Comparison of ENCODE assay signal across 7 mouse cellular contexts in the genomic region with DNA sequence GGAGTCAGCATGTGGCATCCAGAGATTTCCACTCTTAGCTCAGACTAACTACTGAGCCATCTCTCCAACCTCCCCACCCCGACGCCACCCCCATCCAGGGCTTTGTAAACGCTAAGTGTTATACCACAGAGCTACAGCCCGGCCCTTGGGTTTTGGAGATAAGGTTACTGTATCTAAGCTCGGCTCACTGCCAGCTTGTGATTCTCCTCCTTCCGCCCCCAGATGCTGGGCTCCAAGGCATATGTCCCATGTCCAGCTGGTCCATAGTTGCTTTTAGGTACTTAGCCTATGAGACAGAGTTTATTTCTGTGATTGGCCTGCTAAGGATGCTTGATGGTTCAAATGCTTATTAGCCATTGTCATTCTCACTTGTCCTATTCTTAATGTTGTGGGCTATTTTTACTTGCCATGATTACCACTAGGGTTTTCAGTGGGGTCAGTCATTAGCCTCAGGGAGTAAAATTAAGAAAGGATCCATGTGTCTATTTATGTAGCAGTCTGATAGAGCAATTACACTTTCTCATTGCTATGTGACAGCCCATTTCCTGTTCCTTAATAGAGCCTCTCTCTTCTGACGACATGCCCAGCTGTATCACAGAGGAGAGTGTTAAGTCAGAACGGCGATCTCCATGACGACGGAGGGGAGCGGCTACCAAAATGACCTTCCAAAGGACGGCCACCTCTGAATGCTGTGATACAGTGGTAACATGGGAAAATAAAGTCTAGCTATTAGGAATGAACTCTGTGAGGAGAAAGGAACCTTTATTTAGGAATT. TPM values are rescaled to one million over a fixed set of nuclear protein-coding genes. Genes with fewer than 3 reads are reported as not detected.
DNase-seq lines count a peak whose midpoint lies in the region; ATAC-seq lines count a peak whose summit lies in the region.

No protein-coding gene starts in this region.

- 71% methylated on average over 13 of the region's 13 CpGs for WGBS in forebrain, embryonic 16.5 days

- ATAC-seq in forebrain, embryonic 16.5 days, result peak; percentile 34; the same call in 1 of the 2 replicates

- DNase-seq in ovary, postnatal 36 days (ENCODE audit: low spot score), result peak; percentile 28
- DNase-seq in ovary, postnatal 14 days (ENCODE audit: low spot score), result no peak
- peak; percentile 18 to 46 for DNase-seq in kidney, postnatal 25 days
- DNase-seq in retina, postnatal 1 day, result no peak
- no peak for DNase-seq in gastrocnemius, postnatal 10 days
- DNase-seq in Muller cell, postnatal 12 days (ENCODE audit: inconsistent ontology term), result no peak

- H3K4me1 ChIP-seq in forebrain, embryonic 16.5 days (replicated peaks; ENCODE audit: control insufficient read depth, insufficient read depth, low read length), result peaks cover 6% of the 10 kb centered on the region

- no peak overlapping the region for H3K27ac ChIP-seq in forebrain, embryonic 16.5 days (ENCODE audit: low read length)

- H3K36me3 ChIP-seq in forebrain, embryonic 16.5 days (ENCODE audit: control insufficient read depth, insufficient read depth), result no peaks in the 10 kb centered on the region

- no peak overlapping the region for H3K4me3 ChIP-seq in forebrain, embryonic 16.5 days (replicated peaks; ENCODE audit: low read length)

- H3K9ac ChIP-seq in forebrain, embryonic 16.5 days (replicated peaks; ENCODE audit: low read depth, low read length), result no peak overlapping the region

- no peak overlapping the region for H3K4me2 ChIP-seq in forebrain, embryonic 16.5 days (ENCODE audit: low read length)

- no peaks in the 10 kb centered on the region for H3K9me3 ChIP-seq in forebrain, embryonic 16.5 days (ENCODE audit: control insufficient read depth, low read length)

- H3K27me3 ChIP-seq in forebrain, embryonic 16.5 days (replicated peaks; ENCODE audit: control insufficient read depth, insufficient read depth, low read length), result no peaks in the 10 kb centered on the region

RNA-seq across cellular contexts. Expression of a gene that starts 5.8 kb away (rescaled TPM):
- polyA plus RNA-seq in forebrain, embryonic 16.5 days (2015; fragmentation: Nextera tagmentation; extraction: Ambion mirVana), result 450 and 485 TPM in 2 replicates
- total RNA-seq in gastrocnemius, postnatal 10 days (2021), result 100 to 1,000 TPM; 163 to 164 TPM

RNA-seq across cellular contexts. Expression of a gene that starts 47.0 kb away (rescaled TPM):
- 45.8 and 51.7 TPM in 2 replicates for polyA plus RNA-seq in forebrain, embryonic 16.5 days (2015; fragmentation: Nextera tagmentation; extraction: Ambion mirVana)
- 10 to 100 TPM; 28.5 to 33.7 TPM for total RNA-seq in gastrocnemius, postnatal 10 days (2021)

RNA-seq across cellular contexts. Expression of a gene that starts 51.6 kb away (rescaled TPM):
- polyA plus RNA-seq in forebrain, embryonic 16.5 days (2015; fragmentation: Nextera tagmentation; extraction: Ambion mirVana), result 0.13 TPM in 1 of 2 replicates, not detected in the other
- 10 to 100 TPM; 40.8 to 51.4 TPM for total RNA-seq in gastrocnemius, postnatal 10 days (2021)

Comparison
In these comparisons a context has a peak if more than half of its experiments do, and no peak if none do; other contexts are left out.
1. DNase-seq: peak in ovary, postnatal 36 days (single experiment) and kidney, postnatal 25 days (2 of 2); none in ovary, postnatal 14 days (single experiment), retina, postnatal 1 day (single experiment), gastrocnemius, postnatal 10 days (single experiment) and Muller cell, postnatal 12 days (single experiment).